Mouse (Mus musculus): ENCODE results near the gene Ldb1.

The Ldb1 gene

DNA sequence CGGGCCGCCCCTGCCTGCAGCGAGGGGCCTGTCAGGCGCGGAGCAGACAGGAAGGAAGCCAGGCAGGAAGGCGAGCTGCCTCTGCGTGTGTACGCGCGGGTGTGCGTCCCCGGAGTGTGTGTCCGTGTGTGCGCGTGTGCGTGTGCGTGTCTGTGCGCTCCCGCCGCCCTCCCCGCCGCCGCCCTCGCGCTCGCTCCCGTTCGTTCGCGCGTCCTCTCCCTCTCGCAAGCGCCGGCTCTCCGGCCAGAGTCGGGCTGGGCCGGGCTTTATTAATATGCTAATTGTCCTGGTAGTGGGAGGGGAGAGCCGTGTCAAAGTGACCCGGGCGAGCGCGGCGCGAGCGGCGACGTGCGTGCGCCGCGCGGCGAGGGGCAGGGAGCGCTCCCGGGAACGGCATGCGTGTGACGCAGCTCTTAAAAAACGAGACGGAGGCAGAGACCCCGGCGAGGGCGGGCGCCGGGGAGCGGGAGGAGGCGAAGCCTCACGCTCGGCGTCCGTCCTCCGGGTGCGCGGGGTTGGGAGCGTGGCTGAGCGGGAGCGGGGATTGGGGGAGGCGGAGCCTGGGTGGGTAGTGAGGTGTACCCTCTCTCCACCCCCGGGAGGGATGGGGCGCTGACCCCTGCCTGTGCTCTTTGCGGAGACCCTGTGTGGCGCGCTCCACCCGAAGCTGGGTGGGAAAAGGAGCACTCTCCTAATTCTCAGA, at the start of gene Ldb1:
Ldb1 (minus strand) TSS at position 222 of the 703 bp plus-strand sequence.
- peak; percentile 93 for DNase-seq

- no peak for DNase-seq
Measured at GRCm38 (mm10) chr19:46094144-46094543, 49.1 kb upstream of the Ldb1 start.

- DNase-seq, result no peak
Measured at GRCm38 (mm10) chr19:46091641-46092040, 46.6 kb upstream of the Ldb1 start.

DNA sequence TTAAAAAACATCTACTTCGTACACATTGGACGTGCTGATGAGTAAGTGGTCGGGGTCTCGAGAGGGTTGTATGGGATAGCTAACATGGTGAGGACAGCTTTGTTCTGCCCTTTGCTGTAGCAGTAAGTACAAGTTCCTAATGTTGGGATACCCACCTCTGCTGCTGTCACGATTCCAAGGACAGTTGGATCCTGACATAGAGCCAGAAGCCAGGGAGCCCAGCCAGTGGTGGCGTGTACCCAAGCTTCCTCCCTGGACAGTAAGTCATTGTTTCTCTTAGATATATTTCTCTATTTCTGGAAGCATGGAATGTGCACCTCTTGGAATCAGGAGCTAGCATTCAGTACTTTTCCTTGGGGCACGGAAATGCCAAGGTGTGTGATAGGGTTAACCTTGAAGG, 42.9 kb upstream of the Ldb1 start:
- no peak for DNase-seq

- peak; percentile 56 for DNase-seq
Measured at GRCm38 (mm10) chr19:46086337-46086736, 41.3 kb upstream of the Ldb1 start.

DNA sequence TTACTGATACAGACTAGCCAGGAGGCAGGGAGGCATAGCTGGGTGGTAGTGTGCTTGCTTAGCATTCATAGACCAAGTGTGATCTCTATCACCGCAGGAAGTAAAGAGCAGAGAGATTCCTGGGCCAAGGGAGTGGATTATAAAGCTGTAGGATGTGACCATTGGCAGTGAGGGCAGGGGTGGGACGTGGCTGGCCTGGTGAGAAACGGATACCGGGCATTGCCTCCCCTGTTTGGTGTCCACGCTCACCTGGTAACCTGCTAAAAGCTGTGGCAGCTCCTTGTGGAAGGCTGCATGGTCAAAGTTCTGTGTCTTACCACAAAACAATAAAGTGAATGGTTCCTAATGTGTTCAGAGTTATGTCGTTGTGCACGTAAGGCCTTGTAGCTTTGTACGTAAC, 40.2 kb upstream of the Ldb1 start:
- no peak for DNase-seq

GRCm38 (mm10) chr19:46078535-46078934, 33.5 kb upstream of the Ldb1 start:
- no peak for DNase-seq

DNA sequence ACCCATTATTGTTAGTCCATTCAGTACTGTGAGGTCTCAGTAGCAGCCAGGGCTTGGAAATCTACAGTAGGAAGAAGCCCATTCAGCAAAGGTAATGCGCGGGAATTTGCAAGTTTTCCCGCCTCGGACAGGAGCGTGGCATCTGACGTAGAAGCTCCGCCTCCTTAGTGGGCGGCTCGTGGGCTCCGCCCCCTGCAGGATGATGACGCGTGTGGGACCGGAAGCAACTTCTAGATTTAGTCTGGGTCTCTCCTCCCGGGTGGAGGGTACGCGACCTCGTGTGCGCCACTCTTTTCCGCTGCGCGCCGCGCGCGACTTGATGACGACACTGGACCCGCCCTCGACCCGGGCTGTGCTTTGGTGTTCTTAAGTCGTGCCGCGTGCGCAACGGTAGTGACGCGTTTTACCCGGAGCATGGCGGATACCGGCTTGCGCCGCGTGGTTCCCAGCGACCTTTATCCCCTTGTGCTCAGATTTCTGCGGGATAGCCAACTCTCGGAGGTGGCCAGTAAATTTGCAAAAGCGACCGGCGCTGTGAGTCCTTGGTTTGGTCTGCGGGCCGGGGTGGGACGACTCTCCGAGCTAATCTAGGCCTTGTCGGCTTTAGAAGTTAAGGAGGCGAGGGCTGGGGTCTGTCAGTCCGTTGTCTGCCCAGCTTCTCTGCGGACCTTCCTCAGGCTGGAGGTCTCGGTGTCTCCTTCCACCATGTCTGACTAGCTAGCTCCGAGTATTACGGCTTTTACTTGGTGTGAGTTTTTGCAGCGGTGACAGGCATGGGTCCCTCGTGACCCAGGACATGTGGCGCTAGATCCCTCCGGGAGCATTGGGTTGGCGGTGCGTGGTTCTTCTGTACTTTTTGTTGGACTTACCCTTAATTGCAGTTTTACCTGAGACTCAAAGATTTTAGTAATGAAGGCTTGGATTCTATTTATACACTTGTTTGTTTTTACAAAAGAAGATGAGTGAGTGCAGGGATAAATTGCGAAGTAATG, 30.9 kb upstream of the Ldb1 start, which contains the start of gene Nolc1:
Nolc1 (plus strand) TSS at position 248 of the 992 bp plus-strand sequence.
- peak; percentile 99 for DNase-seq

GRCm38 (mm10) chr19:46074266-46074665, 29.3 kb upstream of the Ldb1 start:
- DNase-seq, result no peak

DNA sequence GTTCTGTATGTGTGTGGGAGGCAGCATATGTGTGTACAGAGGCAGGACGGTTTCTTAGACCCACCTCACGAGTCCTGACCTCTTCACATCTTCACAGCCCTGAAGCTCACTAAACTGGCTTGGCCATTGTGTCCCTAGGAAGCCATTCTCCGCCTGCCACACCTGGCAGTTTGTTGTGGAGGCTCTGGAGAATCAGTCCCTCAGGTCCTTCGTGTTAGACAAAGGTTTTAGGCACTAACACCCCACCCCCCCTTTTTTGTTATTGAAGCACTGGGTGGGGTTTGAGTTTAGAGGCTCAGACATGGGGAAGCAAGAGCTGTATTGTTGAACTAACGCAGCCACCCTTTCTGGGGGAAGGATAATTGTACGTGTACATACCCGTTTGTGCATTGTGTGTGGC, 28.3 kb upstream of the Ldb1 start:
- no peak for DNase-seq

DNA sequence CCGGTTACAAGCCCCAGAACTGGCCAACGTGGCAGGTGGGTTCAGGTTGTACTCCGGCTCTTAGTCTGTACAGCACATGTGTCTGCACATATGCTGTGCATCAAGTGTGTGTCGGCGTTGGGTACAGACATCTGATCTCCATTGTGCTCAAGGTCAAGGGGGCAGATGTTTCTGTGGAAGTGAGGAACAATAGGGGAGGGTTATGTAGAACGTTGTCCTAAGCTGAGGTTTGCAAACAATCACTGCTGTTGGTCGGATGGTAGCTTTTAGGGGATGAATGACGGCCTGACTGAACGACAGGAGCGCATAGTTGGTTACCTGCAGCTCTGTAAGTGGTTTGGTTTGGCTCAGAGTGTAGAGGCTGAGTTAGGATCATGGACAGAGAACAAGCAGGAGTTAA, 23.0 kb upstream of the Ldb1 start:
- no peak for DNase-seq

GRCm38 (mm10) chr19:46060845-46061244, 15.8 kb upstream of the Ldb1 start:
- no peak for DNase-seq

DNA sequence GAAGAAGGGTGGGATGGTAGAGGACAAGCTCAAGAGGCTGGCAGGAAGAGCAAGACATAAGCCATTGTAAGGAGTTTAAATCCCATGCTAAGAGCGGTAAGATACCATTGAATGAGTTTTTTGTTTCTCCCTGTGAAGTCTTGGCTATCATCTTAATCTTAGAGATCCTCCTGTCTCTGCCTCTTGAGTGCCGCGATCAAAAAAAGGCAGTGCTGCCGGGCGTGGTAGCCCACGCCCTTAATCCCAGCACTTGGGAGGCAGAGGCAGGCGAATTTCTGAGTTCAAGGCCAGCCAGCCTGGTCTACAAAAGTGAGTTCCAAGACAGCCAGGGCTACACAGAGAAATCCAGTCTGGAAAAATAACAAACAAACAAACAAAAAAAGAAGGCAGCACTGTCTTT, 13.5 kb upstream of the Ldb1 start:
- DNase-seq, result peak; percentile 9

DNA sequence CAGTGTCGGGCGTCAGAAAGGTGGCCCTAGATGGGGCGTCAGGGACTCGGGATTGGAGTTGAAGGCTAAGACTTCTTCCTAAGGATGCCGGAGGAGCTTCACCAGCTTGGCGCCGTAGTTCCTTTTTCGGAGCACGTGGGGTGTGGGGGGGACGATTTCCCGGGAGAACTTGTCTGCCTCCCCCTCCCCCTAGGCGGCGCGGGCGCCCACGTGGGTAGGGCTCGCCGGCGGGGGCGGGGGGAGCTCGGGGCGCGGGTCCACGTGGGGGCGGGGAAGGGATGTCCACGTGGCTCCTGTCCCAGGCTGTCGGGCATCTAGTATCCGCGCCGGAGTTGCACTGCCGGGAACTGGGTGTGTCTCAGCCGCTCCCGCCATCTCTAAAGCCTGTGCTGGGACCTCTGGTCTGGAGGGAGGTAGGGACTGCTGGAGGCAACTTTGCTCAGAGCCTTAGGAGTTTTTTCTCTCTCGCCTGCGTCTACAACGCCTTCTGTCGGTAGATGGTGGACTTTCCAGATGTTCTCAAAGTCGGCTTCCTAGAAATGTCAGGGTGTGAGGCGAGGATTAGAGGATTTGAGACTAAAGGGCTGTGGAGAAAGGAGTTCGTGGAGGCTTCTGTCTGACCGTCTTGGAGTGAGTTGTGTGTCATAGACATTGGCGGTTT, 12.1 kb upstream of the Ldb1 start:
- DNase-seq, result peak; percentile 80

DNA sequence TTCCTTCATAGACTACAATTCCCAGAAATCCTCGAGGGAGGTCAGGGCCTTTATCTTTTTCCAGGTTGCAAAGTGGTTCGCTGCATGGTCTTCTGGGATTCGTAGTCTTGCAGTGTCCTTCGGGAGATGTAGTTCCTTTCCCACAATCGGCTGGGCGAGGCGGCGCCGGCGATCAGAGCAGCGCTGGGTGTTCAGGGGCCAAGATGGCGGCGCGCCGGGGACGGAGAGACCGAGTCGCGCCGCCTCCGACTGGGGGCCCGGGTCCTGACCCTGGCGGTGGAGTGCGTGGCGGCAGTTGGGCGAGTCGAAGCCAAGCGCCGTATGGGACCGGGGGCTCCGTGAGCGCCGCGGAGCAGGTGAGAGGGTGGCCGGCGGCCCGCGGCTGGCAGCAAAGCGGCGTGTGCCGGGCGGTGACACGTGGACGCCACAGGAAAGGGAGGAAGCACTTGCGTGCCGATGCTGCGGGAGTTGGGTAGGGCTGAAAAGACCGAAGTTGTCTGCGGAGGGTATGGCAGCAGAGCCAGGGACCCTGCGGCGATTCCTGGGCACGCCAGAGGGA, 11.5 kb upstream of the Ldb1 start:
- peak; percentile 97 for DNase-seq

- DNase-seq, result no peak
Measured at GRCm38 (mm10) chr19:46055752-46056387, 10.9 kb upstream of the Ldb1 start.

DNA sequence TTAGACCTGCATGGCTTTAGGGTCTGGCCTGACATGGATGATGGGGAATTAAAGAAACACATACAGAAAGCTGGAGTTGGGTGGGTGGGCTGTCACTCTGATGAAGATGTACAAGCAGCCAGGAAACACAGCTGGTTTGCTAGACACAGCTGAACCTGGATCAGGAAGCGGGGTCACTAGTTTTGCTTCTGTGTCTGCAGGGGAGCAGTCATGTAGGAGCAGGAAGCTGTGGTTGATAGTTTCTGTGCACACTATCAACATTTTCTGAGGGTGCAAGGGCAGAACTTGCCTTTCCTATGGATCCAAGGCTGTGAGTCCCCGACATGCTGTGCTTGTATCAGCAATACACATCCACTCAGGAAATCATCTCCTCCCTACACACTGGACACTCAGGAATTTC, 5.4 kb upstream of the Ldb1 start:
- no peak for DNase-seq

GRCm38 (mm10) chr19:46049129-46049528, 4.1 kb upstream of the Ldb1 start:
- DNase-seq, result no peak

DNA sequence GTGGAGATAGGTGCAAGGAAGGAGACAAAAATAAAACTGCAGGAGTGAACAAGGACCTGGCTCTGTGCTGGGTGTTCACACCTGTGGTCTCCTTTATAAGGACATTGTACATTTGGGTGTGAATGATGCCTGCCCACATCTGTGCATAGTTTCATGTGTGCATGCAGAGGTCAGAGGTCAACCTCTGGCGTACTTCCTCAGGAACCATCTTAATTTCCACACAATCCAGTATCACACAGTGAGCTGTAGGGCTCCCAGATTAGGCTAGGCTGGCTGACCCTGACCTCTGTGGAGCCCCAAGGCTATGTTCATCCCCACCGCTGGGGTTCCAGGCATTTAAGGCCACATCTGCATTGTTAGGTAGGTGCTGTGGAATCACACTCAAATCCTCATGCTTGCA, 2.4 kb upstream of the Ldb1 start:
- DNase-seq, result peak; percentile 53

DNA sequence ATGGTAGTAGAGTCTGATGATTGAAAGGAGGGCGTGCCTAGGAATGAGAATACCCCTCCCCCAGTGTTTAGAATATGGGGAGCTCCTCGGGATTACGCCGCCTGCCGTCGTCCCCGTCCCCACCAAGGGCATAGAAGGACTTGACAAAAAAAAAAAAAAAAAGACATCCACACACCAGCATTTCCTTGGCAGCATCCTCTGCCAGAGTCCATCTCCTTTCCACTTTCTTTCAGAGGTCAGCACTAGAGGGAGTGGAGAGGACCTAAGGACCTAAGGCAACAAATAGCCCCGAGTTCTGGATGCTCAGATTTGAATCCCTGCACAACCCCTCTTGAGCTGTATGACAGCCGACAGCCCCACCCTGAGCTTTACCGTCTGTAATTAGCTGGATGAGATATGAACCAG, 1.6 kb upstream of the Ldb1 start:
- peak; percentile 61 for DNase-seq

GRCm38 (mm10) chr19:46045696-46046311, 790 bp upstream of the Ldb1 start:
- peak; percentile 83 for DNase-seq

All from cerebellum, adult 9-10 months (tissue).